Mouse (Mus musculus) embryonic facial prominence, embryonic 11.5 days (tissue): ENCODE measurements at regions not wholly inside any gene's neighbourhood (a gene's known extent, or its start where the extent isn't known, plus 50 kb on each side); places are given as distances from the start of the nearest gene placed in this dataset.

Source experiments
- ATAC-seq: fragments of 200-750 bp; cut with Nextera tagmentation; replicated peaks from 2 replicates; pipeline ENCODE4 v1.8.0; 2017; ENCODE audit warnings: low read depth; ENCODE audit not compliant: insufficient number of reproducible peaks, low FRiP score, low TSS enrichment
- DNase-seq: peaks from one replicate; pipeline ENCODE4 v3.0.0-alpha.2; 2015; ENCODE audit warnings: low spot score
- H3K27ac ChIP-seq: fragments of 300-500 bp; sonication (generic); replicated peaks from 2 replicates; pipeline ENCODE4 v1.5.1; 2014; ENCODE audit warnings: mild to moderate bottlenecking, low read depth, low read length, control low read depth
- H3K27me3 ChIP-seq: fragments of 300-500 bp; sonication (generic); 2 replicates; pipeline ENCODE4 v1.6.1; 2014; ENCODE audit warnings: mild to moderate bottlenecking, low read length, moderate library complexity, mixed read lengths; ENCODE audit not compliant: control insufficient read depth, insufficient read depth
- H3K36me3 ChIP-seq: fragments of 300-500 bp; sonication (generic); replicated peaks from 2 replicates; pipeline ENCODE4 v1.6.1; 2014; ENCODE audit warnings: low read depth, mild to moderate bottlenecking, low read length, moderate library complexity, mixed read lengths; ENCODE audit not compliant: control insufficient read depth, insufficient read depth
- H3K4me1 ChIP-seq: fragments of 300-500 bp; sonication (generic); 2 replicates; pipeline ENCODE4 v1.6.1; 2014; ENCODE audit warnings: low read length, mixed read lengths; ENCODE audit not compliant: control insufficient read depth, insufficient read depth
- H3K4me2 ChIP-seq: fragments of 300-500 bp; sonication (generic); 2 replicates; pipeline ENCODE4 v1.6.1; 2014; ENCODE audit warnings: low read depth, mild to moderate bottlenecking, control low read depth, low read length, moderate library complexity
- H3K4me3 ChIP-seq: fragments of 300-500 bp; sonication (generic); 2 replicates; pipeline ENCODE4 v1.5.1; 2014; ENCODE audit warnings: low read depth, low read length, control low read depth
- H3K9ac ChIP-seq: fragments of 300-500 bp; sonication (generic); replicated peaks from 2 replicates; pipeline ENCODE4 v1.6.1; 2014; ENCODE audit warnings: mild to moderate bottlenecking, control low read depth, low read length
- H3K9me3 ChIP-seq: fragments of 300-500 bp; sonication (generic); replicated peaks from 2 replicates; pipeline ENCODE4 v1.6.1; 2016; ENCODE audit warnings: mild to moderate bottlenecking, low read length, inconsistent platforms, mixed read lengths; ENCODE audit not compliant: control insufficient read depth
- WGBS: fragments of 180-500 bp; shearing (Covaris S2); extraction: QIAGEN DNeasy Blood & Tissue Kit; methylation state at CpG from one replicate; pipeline ENCODE4 v1.1.7; 2014; 5-methylcytosine and 5-hydroxymethylcytosine counted together

GRCm38 (mm10) chr9:47218101-47218500 is 219.6 kb downstream of the Gm4791 start:
- Histone ChIP-seq H3K9me3 (no peaks in the 10 kb centered on the region), H3K36me3 (no peaks in the 10 kb centered on the region), H3K4me3 (no peak overlapping the region), H3K27me3 (no peaks in the 10 kb centered on the region), H3K27ac (no peak overlapping the region), H3K4me1 (no peaks in the 10 kb centered on the region), H3K9ac (no peak overlapping the region), H3K4me2 (no peak overlapping the region)
- WGBS: 73% methylated on average over 3 of the region's 3 CpGs
- no peak for ATAC-seq
- DNase-seq: no peak

GRCm38 (mm10) chr9:47223536-47223935 is 225.0 kb downstream of the Gm4791 start:
- Histone ChIP-seq H3K9me3 (no peaks in the 10 kb centered on the region), H3K27me3 (no peaks in the 10 kb centered on the region), H3K9ac (no peak overlapping the region), H3K4me2 (no peak overlapping the region), H3K4me3 (no peak overlapping the region), H3K36me3 (no peaks in the 10 kb centered on the region), H3K27ac (no peak overlapping the region), H3K4me1 (no peaks in the 10 kb centered on the region)
- 88% methylated on average over 2 of the region's 2 CpGs for WGBS
- ATAC-seq (no peak), DNase-seq (no peak)

- H3K4me1 ChIP-seq: no peaks in the 10 kb centered on the region
- no peak overlapping the region for H3K27ac ChIP-seq
- no peak overlapping the region for H3K4me2 ChIP-seq
- H3K36me3 ChIP-seq: no peaks in the 10 kb centered on the region
- H3K9ac ChIP-seq: no peak overlapping the region
- no peaks in the 10 kb centered on the region for H3K9me3 ChIP-seq
- no peaks in the 10 kb centered on the region for H3K27me3 ChIP-seq
- no peak for DNase-seq
- no peak for ATAC-seq
- no peak overlapping the region for H3K4me3 ChIP-seq
- 92% methylated on average over 1 of the region's 1 CpGs for WGBS
These were observed 225.7 kb downstream of the Gm4791 start for GRCm38 (mm10) chr9:47224249-47224648.

- DNase-seq: peak; percentile 19
- H3K27ac ChIP-seq: no peak overlapping the region
- no peaks in the 10 kb centered on the region for H3K27me3 ChIP-seq
- ATAC-seq: no peak
- H3K36me3 ChIP-seq: no peaks in the 10 kb centered on the region
- H3K9ac ChIP-seq: no peak overlapping the region
- no peak overlapping the region for H3K4me2 ChIP-seq
- no peaks in the 10 kb centered on the region for H3K4me1 ChIP-seq
- 86% methylated on average over 16 of the region's 16 CpGs for WGBS
- H3K4me3 ChIP-seq: no peak overlapping the region
- H3K9me3 ChIP-seq: no peaks in the 10 kb centered on the region
These were observed 228.1 kb downstream of the Gm4791 start for GRCm38 (mm10) chr9:47226476-47227271.

- no peak overlapping the region for H3K4me3 ChIP-seq
- no peaks in the 10 kb centered on the region for H3K36me3 ChIP-seq
- 83% methylated on average over 8 of the region's 8 CpGs for WGBS
- no peak overlapping the region for H3K4me2 ChIP-seq
- H3K9me3 ChIP-seq: no peaks in the 10 kb centered on the region
- DNase-seq (no peak), ATAC-seq (no peak)
- H3K27ac ChIP-seq: no peak overlapping the region
- no peaks in the 10 kb centered on the region for H3K27me3 ChIP-seq
- H3K9ac ChIP-seq: no peak overlapping the region
- no peaks in the 10 kb centered on the region for H3K4me1 ChIP-seq
These were observed 228.8 kb downstream of the Gm4791 start for GRCm38 (mm10) chr9:47227298-47227697.

GRCm38 (mm10) chr9:47228736-47229135 is 230.2 kb downstream of the Gm4791 start:
- no peaks in the 10 kb centered on the region for H3K27me3 ChIP-seq
- DNase-seq: no peak
- no peak overlapping the region for H3K9ac ChIP-seq
- no peak overlapping the region for H3K4me2 ChIP-seq
- H3K36me3 ChIP-seq: no peaks in the 10 kb centered on the region
- 76% methylated on average over 5 of the region's 5 CpGs for WGBS
- no peaks in the 10 kb centered on the region for H3K9me3 ChIP-seq
- H3K27ac ChIP-seq: no peak overlapping the region
- no peak overlapping the region for H3K4me3 ChIP-seq
- no peaks in the 10 kb centered on the region for H3K4me1 ChIP-seq
- ATAC-seq: no peak

- no peaks in the 10 kb centered on the region for H3K4me1 ChIP-seq
- H3K9ac ChIP-seq: no peak overlapping the region
- H3K36me3 ChIP-seq: no peaks in the 10 kb centered on the region
- no peak overlapping the region for H3K4me3 ChIP-seq
- H3K9me3 ChIP-seq: no peaks in the 10 kb centered on the region
- DNase-seq (no peak), ATAC-seq (no peak)
- H3K27me3 ChIP-seq: no peaks in the 10 kb centered on the region
- 83% methylated on average over 6 of the region's 6 CpGs for WGBS
- H3K27ac ChIP-seq: no peak overlapping the region
- no peak overlapping the region for H3K4me2 ChIP-seq
These were observed 230.8 kb downstream of the Gm4791 start for GRCm38 (mm10) chr9:47229296-47229695.

GRCm38 (mm10) chr9:47240950-47241349 is 242.4 kb downstream of the Gm4791 start:
- Histone ChIP-seq H3K9ac (no peak overlapping the region), H3K4me2 (no peak overlapping the region), H3K9me3 (no peaks in the 10 kb centered on the region), H3K36me3 (no peaks in the 10 kb centered on the region), H3K27ac (no peak overlapping the region), H3K27me3 (no peaks in the 10 kb centered on the region), H3K4me3 (no peak overlapping the region), H3K4me1 (no peaks in the 10 kb centered on the region)
- DNase-seq: no peak
- WGBS: 94% methylated on average over 8 of the region's 8 CpGs
- ATAC-seq: no peak
